Mouse (Mus musculus): Measurements from ENCODE around the gene 1700003E16Rik. TPM values are rescaled to one million over a fixed set of nuclear protein-coding genes. Genes with fewer than 3 reads are reported as not detected.

1700003E16Rik gene
- polyA plus RNA-seq, 1 experiment from 2014 or later, result 6.1 TPM

GRCm38 (mm10) chr6:83185895-83186861 lies 30.0 kb downstream of the 1700003E16Rik start:
- no peaks in the 10 kb centered on the region for H3K4me1 ChIP-seq (ENCODE audit: insufficient read depth, low read depth, low read length)
- no peak overlapping the region for H3K27ac ChIP-seq (ENCODE audit: low read length)
- no peak overlapping the region for H3K9ac ChIP-seq (replicated peaks; ENCODE audit: low read depth)
- WGBS, result 25% methylated on average over 24 of the region's 25 CpGs
- no peaks in the 10 kb centered on the region for H3K27me3 ChIP-seq (replicated peaks; ENCODE audit: insufficient read depth, low read length)
- H3K4me2 ChIP-seq (replicated peaks; ENCODE audit: low read depth, low read length), result no peak overlapping the region
- H3K36me3 ChIP-seq (ENCODE audit: insufficient read depth, low read length), result peaks cover 28% of the 10 kb centered on the region
- ATAC-seq (peak; percentile 80), DNase-seq (ENCODE audit: low spot score) (peak; percentile 32)
- no peak overlapping the region for H3K4me3 ChIP-seq (ENCODE audit: low read depth, low read length)
- TF ChIP-seq CTCF (IDR thresholded peaks at IDR 0.05), result no peak
- TF ChIP-seq EP300 (IDR thresholded peaks at IDR 0.05), result no peak
- H3K9me3 ChIP-seq (ENCODE audit: low read length), result no peaks in the 10 kb centered on the region

GRCm38 (mm10) chr6:83186946-83187345 lies 30.7 kb downstream of the 1700003E16Rik start:
- TF ChIP-seq CTCF (IDR thresholded peaks at IDR 0.05) (no peak), EP300 (IDR thresholded peaks at IDR 0.05) (no peak)
- no peaks in the 10 kb centered on the region for H3K4me1 ChIP-seq (ENCODE audit: insufficient read depth, low read depth, low read length)
- H3K4me3 ChIP-seq (ENCODE audit: low read depth, low read length), result no peak overlapping the region
- H3K36me3 ChIP-seq (ENCODE audit: insufficient read depth, low read length), result peaks cover 35% of the 10 kb centered on the region
- no peak for ATAC-seq
- no peak overlapping the region for H3K9ac ChIP-seq (replicated peaks; ENCODE audit: low read depth)
- 90% methylated on average over 2 of the region's 2 CpGs for WGBS
- no peak overlapping the region for H3K4me2 ChIP-seq (replicated peaks; ENCODE audit: low read depth, low read length)
- no peaks in the 10 kb centered on the region for H3K27me3 ChIP-seq (replicated peaks; ENCODE audit: insufficient read depth, low read length)
- DNase-seq (ENCODE audit: low spot score), result no peak
- no peaks in the 10 kb centered on the region for H3K9me3 ChIP-seq (ENCODE audit: low read length)
- no peak overlapping the region for H3K27ac ChIP-seq (ENCODE audit: low read length)

DNA sequence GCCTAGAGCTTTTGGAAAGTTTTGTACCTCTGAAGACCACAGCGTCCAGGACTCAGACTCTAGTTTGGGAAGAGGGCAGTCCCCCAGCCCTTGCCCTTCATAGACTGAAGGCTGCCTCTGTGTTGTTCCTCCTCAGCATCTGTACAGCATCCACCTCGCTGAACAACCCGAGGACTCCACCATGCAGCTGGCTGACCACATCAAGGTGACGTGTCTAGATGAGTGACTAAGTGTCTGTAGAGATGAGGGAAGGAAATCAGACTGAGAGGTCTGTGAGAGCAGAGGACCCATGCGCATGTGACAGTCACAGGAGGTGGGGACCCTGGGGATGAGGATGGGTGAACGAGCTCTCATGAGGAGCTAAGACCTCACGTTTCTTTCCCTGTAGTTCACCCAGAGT lies 37.4 kb downstream of the 1700003E16Rik start:
- no peak overlapping the region for H3K9ac ChIP-seq (replicated peaks; ENCODE audit: low read depth)
- H3K36me3 ChIP-seq (ENCODE audit: insufficient read depth, low read length), result peaks cover 82% of the 10 kb centered on the region
- no peak overlapping the region for H3K27ac ChIP-seq (ENCODE audit: low read length)
- H3K4me2 ChIP-seq (replicated peaks; ENCODE audit: low read depth, low read length), result no peak overlapping the region
- no peak for TF ChIP-seq CTCF (IDR thresholded peaks at IDR 0.05)
- no peak for TF ChIP-seq EP300 (IDR thresholded peaks at IDR 0.05)
- 89% methylated on average over 7 of the region's 7 CpGs for WGBS
- H3K4me3 ChIP-seq (ENCODE audit: low read depth, low read length), result no peak overlapping the region
- H3K4me1 ChIP-seq (ENCODE audit: insufficient read depth, low read depth, low read length), result no peaks in the 10 kb centered on the region
- no peaks in the 10 kb centered on the region for H3K9me3 ChIP-seq (ENCODE audit: low read length)
- no peak for ATAC-seq
- no peak for DNase-seq (ENCODE audit: low spot score)
- no peaks in the 10 kb centered on the region for H3K27me3 ChIP-seq (replicated peaks; ENCODE audit: insufficient read depth, low read length)

- Histone ChIP-seq H3K4me1 (ENCODE audit: insufficient read depth, low read depth, low read length) (no peaks in the 10 kb centered on the region), H3K4me2 (replicated peaks; ENCODE audit: low read depth, low read length) (no peak overlapping the region), H3K27ac (ENCODE audit: low read length) (no peak overlapping the region), H3K9ac (replicated peaks; ENCODE audit: low read depth) (no peak overlapping the region), H3K36me3 (ENCODE audit: insufficient read depth, low read length) (peaks cover 60% of the 10 kb centered on the region), H3K27me3 (replicated peaks; ENCODE audit: insufficient read depth, low read length) (no peaks in the 10 kb centered on the region), H3K9me3 (ENCODE audit: low read length) (no peaks in the 10 kb centered on the region), H3K4me3 (ENCODE audit: low read depth, low read length) (no peak overlapping the region)
- ATAC-seq (peak; percentile 34; the same call in 1 of the 2 replicates), DNase-seq (ENCODE audit: low spot score) (peak; percentile 31)
- 45% methylated on average over 15 of the region's 15 CpGs for WGBS
- no peak for TF ChIP-seq EP300 (IDR thresholded peaks at IDR 0.05)
- peak; percentile 52 for TF ChIP-seq CTCF (IDR thresholded peaks at IDR 0.05)
These were observed 41.3 kb downstream of the 1700003E16Rik start for GRCm38 (mm10) chr6:83197345-83198004.

DNA sequence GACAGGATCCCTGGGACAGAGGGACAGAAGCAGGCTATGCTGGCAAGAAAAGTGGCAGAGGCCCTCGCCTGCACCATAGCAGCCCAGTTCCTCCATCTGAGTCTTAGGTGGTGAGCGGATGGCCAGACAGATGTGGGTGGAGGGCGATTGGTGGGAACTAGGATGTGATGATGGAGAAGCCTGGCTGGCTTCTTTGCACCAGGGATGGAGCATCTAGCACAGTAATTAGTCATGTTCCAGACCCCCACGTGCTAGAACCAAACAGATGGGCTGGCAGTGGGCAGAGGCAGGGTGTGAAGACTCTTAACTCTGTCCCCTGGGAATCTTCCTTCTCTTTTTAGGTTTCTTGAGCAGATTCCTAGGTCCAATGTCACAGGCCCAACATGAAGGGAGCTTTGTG lies 47.1 kb downstream of the 1700003E16Rik start:
- Histone ChIP-seq H3K9me3 (ENCODE audit: low read length) (no peaks in the 10 kb centered on the region), H3K36me3 (ENCODE audit: insufficient read depth, low read length) (peaks cover 9% of the 10 kb centered on the region; the same call in 1 of the 2 replicates), H3K27me3 (replicated peaks; ENCODE audit: insufficient read depth, low read length) (no peaks in the 10 kb centered on the region), H3K4me1 (ENCODE audit: insufficient read depth, low read depth, low read length) (no peaks in the 10 kb centered on the region), H3K27ac (ENCODE audit: low read length) (no peak overlapping the region), H3K4me3 (ENCODE audit: low read depth, low read length) (no peak overlapping the region), H3K9ac (replicated peaks; ENCODE audit: low read depth) (no peak overlapping the region), H3K4me2 (replicated peaks; ENCODE audit: low read depth, low read length) (no peak overlapping the region)
- DNase-seq (ENCODE audit: low spot score), result no peak
- no peak for TF ChIP-seq EP300 (IDR thresholded peaks at IDR 0.05)
- TF ChIP-seq CTCF (IDR thresholded peaks at IDR 0.05), result no peak
- ATAC-seq, result no peak
- WGBS, result 84% methylated on average over 4 of the region's 4 CpGs

- DNase-seq (ENCODE audit: low spot score) (peak; percentile 80), ATAC-seq (peak; percentile 83)
- H3K4me1 ChIP-seq (ENCODE audit: insufficient read depth, low read depth, low read length), result no peaks in the 10 kb centered on the region
- H3K27ac ChIP-seq (ENCODE audit: low read length), result no peak overlapping the region; the same call in 1 of the 2 replicates
- no peak overlapping the region for H3K9ac ChIP-seq (replicated peaks; ENCODE audit: low read depth)
- no peaks in the 10 kb centered on the region for H3K36me3 ChIP-seq (ENCODE audit: insufficient read depth, low read length)
- H3K4me3 ChIP-seq (ENCODE audit: low read depth, low read length), result no peak overlapping the region
- H3K27me3 ChIP-seq (replicated peaks; ENCODE audit: insufficient read depth, low read length), result no peaks in the 10 kb centered on the region
- WGBS, result 45% methylated on average over 3 of the region's 3 CpGs
- TF ChIP-seq CTCF (IDR thresholded peaks at IDR 0.05) (no peak), EP300 (IDR thresholded peaks at IDR 0.05) (no peak)
- no peak overlapping the region for H3K4me2 ChIP-seq (replicated peaks; ENCODE audit: low read depth, low read length)
- H3K9me3 ChIP-seq (ENCODE audit: low read length), result no peaks in the 10 kb centered on the region
These were observed 49.6 kb downstream of the 1700003E16Rik start for GRCm38 (mm10) chr6:83205851-83206250.

Data from lung, postnatal 0 days (tissue).